Mouse (Mus musculus) spleen, embryonic (tissue): ENCODE results near the gene Olfr46.
"Not testable (repeated sequence)": the region's sequence is repeated elsewhere in the genome, so short reads cannot be mapped to it uniquely, and the experiment has no call there.

Experiments used
- CTCF ChIA-PET: fragments of 350-600 bp; sonication (Branson Sonifier 250); formaldehyde crosslinking; loops from one replicate; lab custom pipeline; 2022; lab: Charles Lee

Olfr46 gene

DNA sequence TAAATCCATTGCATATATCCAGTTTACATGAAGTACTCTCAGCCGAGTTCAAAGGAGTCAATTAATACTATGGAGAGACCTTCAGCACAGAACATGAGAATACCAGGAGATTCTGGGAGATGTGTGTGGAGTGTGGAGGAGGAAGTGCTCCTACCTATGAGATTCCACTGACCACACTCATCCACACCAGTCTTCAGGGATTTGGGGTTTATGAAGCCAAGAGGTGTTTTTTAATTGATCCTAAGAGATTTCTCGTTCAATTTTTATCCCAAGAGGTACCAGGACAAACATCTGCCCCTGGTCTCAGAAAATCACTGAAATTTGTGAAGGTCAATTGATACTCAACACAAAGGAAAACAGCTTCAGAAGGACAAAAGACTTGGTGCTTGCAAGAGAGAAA lies at the start of gene Olfr46:
TSS of gene Olfr46 (plus strand) at position 301 of the 400 bp plus-strand sequence.
- CTCF ChIA-PET = not testable (repeated sequence)

- CTCF ChIA-PET = no interaction called here
Measured at GRCm38 (mm10) chr7:140567586-140567985, 33.5 kb upstream of the Olfr46 start, which contains the start of gene Olfr538. Olfr538 (plus strand) TSS chr7:140567886.

GRCm38 (mm10) chr7:140628670-140629069 lies 27.6 kb downstream of the Olfr46 start, which contains the start of gene Olfr61:
Olfr61 (plus strand) TSS chr7:140628970.
- CTCF ChIA-PET = not testable (repeated sequence)

- CTCF ChIA-PET = no interaction called here
Measured at GRCm38 (mm10) chr7:140630559-140630958, 29.5 kb downstream of the Olfr46 start.

DNA sequence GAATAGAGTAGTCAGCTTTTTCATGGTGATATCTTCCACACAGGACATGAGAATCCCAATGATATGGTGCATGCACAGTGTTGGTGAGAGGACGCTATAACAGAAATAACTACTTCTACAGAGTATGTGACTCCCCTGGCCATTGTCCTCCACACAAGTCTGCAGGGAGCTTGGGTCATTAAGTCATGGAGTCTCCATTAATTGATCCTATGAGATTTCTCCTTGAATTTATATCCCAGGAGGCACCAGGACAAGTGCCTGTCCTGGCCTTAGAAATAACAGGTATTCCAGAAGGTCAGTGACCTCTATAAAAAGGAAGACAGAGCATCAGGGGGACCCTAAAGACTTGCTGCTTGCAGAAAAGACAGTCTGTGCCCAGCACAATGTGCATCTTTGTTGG lies 45.1 kb downstream of the Olfr46 start, which contains the start of gene Olfr53:
TSS of gene Olfr53 (plus strand) at position 301 of the 400 bp plus-strand sequence.
- CTCF ChIA-PET = no interaction called here

- CTCF ChIA-PET = no interaction called here
Measured at GRCm38 (mm10) chr7:140659630-140660029, 58.6 kb downstream of the Olfr46 start, which contains the start of gene Olfr539. Olfr539 (plus strand) TSS chr7:140659930.
